ENCODE assay signal across 27 mouse cellular contexts in genomic region chr10:96589781-96590180, GRCm38 (mm10). TPM values are rescaled to one million over a fixed set of nuclear protein-coding genes. Genes with fewer than 3 reads are reported as not detected.
DNase-seq lines count a peak whose midpoint lies in the region; ATAC-seq lines count a peak whose summit lies in the region.
"Had no signal": no experiment of that assay in that cellular context is flagged by ENCODE, and none has a peak within 500 bp of the region (broad histone marks: within the 10 kb centered on the region; RNA-seq: fewer than 3 reads in every experiment).

No protein-coding gene starts in this region.

- no peak for ATAC-seq in kidney, embryonic 14.5 days (ENCODE audit: low FRiP score, low TSS enrichment)
- ATAC-seq: forebrain, embryonic 15.5 days had no signal

- no peaks in the 10 kb centered on the region for H3K4me1 ChIP-seq in heart, embryonic 10.5 days
- H3K4me1 ChIP-seq in kidney, embryonic 14.5 days (ENCODE audit: control insufficient read depth, insufficient read depth, low read length): no peaks in the 10 kb centered on the region
- H3K4me1 ChIP-seq: forebrain, embryonic 10.5 days; forebrain, embryonic 15.5 days had no signal

- H3K9ac ChIP-seq in kidney, embryonic 14.5 days (ENCODE audit: low read depth, low read length): no peak overlapping the region
- H3K9ac ChIP-seq: embryonic facial prominence, embryonic 13.5 days; forebrain, embryonic 15.5 days; limb, embryonic 13.5 days; lung, embryonic 15.5 days; midbrain, embryonic 12.5 days had no signal

- no peaks in the 10 kb centered on the region for H3K36me3 ChIP-seq in heart, embryonic 10.5 days
- H3K36me3 ChIP-seq in kidney, embryonic 14.5 days (ENCODE audit: control insufficient read depth, insufficient read depth, low read length): no peaks in the 10 kb centered on the region
- H3K36me3 ChIP-seq: embryonic facial prominence, embryonic 13.5 days; forebrain, embryonic 10.5 days; forebrain, embryonic 15.5 days; limb, embryonic 13.5 days; lung, embryonic 15.5 days; midbrain, embryonic 12.5 days had no signal

- H3K4me2 ChIP-seq in kidney, embryonic 14.5 days (replicated peaks; ENCODE audit: low read depth, low read length): no peak overlapping the region
- H3K4me2 ChIP-seq: embryonic facial prominence, embryonic 13.5 days; forebrain, embryonic 15.5 days; limb, embryonic 13.5 days; liver, embryonic 11.5 days; lung, embryonic 15.5 days; midbrain, embryonic 12.5 days had no signal

- H3K9me3 ChIP-seq in heart, embryonic 10.5 days: no peaks in the 10 kb centered on the region
- H3K9me3 ChIP-seq in kidney, embryonic 14.5 days (ENCODE audit: control insufficient read depth, low read length): no peaks in the 10 kb centered on the region
- H3K9me3 ChIP-seq: embryonic facial prominence, embryonic 13.5 days; forebrain, embryonic 10.5 days; forebrain, embryonic 15.5 days; limb, embryonic 13.5 days; lung, embryonic 15.5 days; midbrain, embryonic 12.5 days had no signal

- H3K27ac ChIP-seq in heart, embryonic 10.5 days: no peak overlapping the region
- H3K27ac ChIP-seq in kidney, embryonic 14.5 days (ENCODE audit: low read depth, low read length): no peak overlapping the region
- H3K27ac ChIP-seq: embryonic facial prominence, embryonic 13.5 days; forebrain, embryonic 10.5 days; forebrain, embryonic 15.5 days; layer of hippocampus, adult 2 months; limb, embryonic 13.5 days; lung, embryonic 15.5 days; midbrain, embryonic 12.5 days had no signal

- H3K4me3 ChIP-seq in heart, embryonic 10.5 days: no peak overlapping the region
- H3K4me3 ChIP-seq in kidney, embryonic 14.5 days (ENCODE audit: low read length): no peak overlapping the region
- H3K4me3 ChIP-seq: embryonic facial prominence, embryonic 13.5 days; forebrain, embryonic 10.5 days; forebrain, embryonic 15.5 days; layer of hippocampus, adult 2 months; limb, embryonic 13.5 days; lung, embryonic 15.5 days; midbrain, embryonic 12.5 days had no signal

- no peaks in the 10 kb centered on the region for H3K27me3 ChIP-seq in heart, embryonic 10.5 days (ENCODE audit: insufficient read depth, poor library complexity, severe bottlenecking)
- no peaks in the 10 kb centered on the region for H3K27me3 ChIP-seq in kidney, embryonic 14.5 days (ENCODE audit: control insufficient read depth, insufficient read depth, low read length)
- H3K27me3 ChIP-seq: CH12.LX; embryonic facial prominence, embryonic 13.5 days; forebrain, embryonic 15.5 days; limb, embryonic 13.5 days; lung, embryonic 15.5 days; midbrain, embryonic 12.5 days had no signal

- peak; percentile 42 for DNase-seq in heart, adult 11 months
- DNase-seq in heart, embryonic 10.5 days (ENCODE audit: low spot score): no peak
- DNase-seq in T-cell, adult 2 months (ENCODE audit: low spot score): peak; percentile 73
- peak; percentile 80 for DNase-seq in naive thymus-derived CD4-positive, alpha-beta T cell, adult 2 months (ENCODE audit: low read depth)
- no peak for DNase-seq in left cerebral cortex, adult 18-20 months (ENCODE audit: low spot score in 2 of 2)
- no peak for DNase-seq in gastrocnemius, adult 8-10 months (ENCODE audit: low spot score in 2 of 2)
- DNase-seq: adrenal gland, postnatal 14 days; cerebellum, adult 11 months; cerebellum, adult 9-10 months; cerebellum, postnatal 36 days; embryo, embryonic 11 days; gastrocnemius, postnatal 36 days; heart, postnatal 14 days; kidney, adult 11 months; kidney, postnatal 36 days; lung, postnatal 36 days; right cerebral cortex, postnatal 4 days had no signal

- 88% methylated on average over 5 of the region's 5 CpGs for WGBS in heart, embryonic 10.5 days
- WGBS in kidney, embryonic 14.5 days: 88% methylated on average over 5 of the region's 5 CpGs

RNA-seq across cellular contexts. Expression of gene Btg1, which starts 27.0 kb away (rescaled TPM):
- 23.3 and 24.2 TPM in 2 replicates for polyA plus RNA-seq in heart, embryonic 10.5 days (2016; fragmentation: Nextera tagmentation; extraction: Ambion mirVana)
- total RNA-seq in left cerebral cortex, adult 18-20 months (2021): 10 to 100 TPM; 33.7 to 37.3 TPM
- total RNA-seq in gastrocnemius, adult 8-10 months (2022): 10 to 100 TPM in 3 of 4 experiments, 1 to 10 TPM in 1; 8.8 to 11.8 (median 11.6) TPM
- polyA plus RNA-seq in kidney, embryonic 14.5 days (2014; fragmentation: Nextera tagmentation; extraction: Ambion mirVana): 47.3 and 55.9 TPM in 2 replicates

Comparison
In these comparisons a context has a peak if more than half of its experiments do, and no peak if none do; other contexts are left out.
1. DNase-seq: peak in heart, adult 11 months (single experiment), T-cell, adult 2 months (single experiment) and naive thymus-derived CD4-positive, alpha-beta T cell, adult 2 months (single experiment); none in heart, embryonic 10.5 days (single experiment), left cerebral cortex, adult 18-20 months (0 of 2) and gastrocnemius, adult 8-10 months (0 of 2).